Mouse (Mus musculus) bone marrow, adult 2 months (tissue): ENCODE measurements around the gene Aldh1l1. TPM values are rescaled to one million over a fixed set of nuclear protein-coding genes. Genes with fewer than 3 reads are reported as not detected.
"Not testable (repeated sequence)": the region's sequence is repeated elsewhere in the genome, so short reads cannot be mapped to it uniquely, and the experiment has no call there.

ENCODE experiments used
- H3K27ac ChIP-seq: fragments of 200-500 bp; 2 replicates; pipeline ENCODE4 v1.5.1; 2012; ENCODE audit warnings: low read depth, mild to moderate bottlenecking, control low read depth, inconsistent platforms, low read length; ENCODE audit not compliant: control insufficient read depth, poor library complexity, insufficient read depth
- H3K4me1 ChIP-seq: fragments of 200-500 bp; 2 replicates; pipeline ENCODE4 v1.6.1; 2011; ENCODE audit warnings: low read length; ENCODE audit not compliant: control insufficient read depth, insufficient read depth
- H3K4me3 ChIP-seq: fragments of 200-500 bp; replicated peaks from 2 replicates; pipeline ENCODE3; 2011; ENCODE audit warnings: mild to moderate bottlenecking, low read depth, low read length, control low read depth; ENCODE audit not compliant: control insufficient read depth
- CTCF ChIP-seq: fragments of 200-500 bp; IDR thresholded peaks from 2 replicates; pipeline ENCODE4 v1.5.1; 2011; ENCODE audit warnings: low read length, control low read depth; ENCODE audit not compliant: control insufficient read depth, insufficient read depth
- POLR2A ChIP-seq: fragments of 200-500 bp; IDR thresholded peaks from 2 replicates; pipeline ENCODE4 v1.6.1; 2011; ENCODE audit warnings: low read depth, mild to moderate bottlenecking, control low read depth, low read length, borderline replicate concordance; ENCODE audit not compliant: control insufficient read depth
- WGBS: fragments of 180-500 bp; shearing (Covaris S2); methylation state at CpG from one replicate; pipeline ENCODE4 v1.1.7; 2018; 5-methylcytosine and 5-hydroxymethylcytosine counted together
- polyA plus RNA-seq: library from polyadenylated mRNA; stranded (reverse); fragments of >200 nt; gene quantifications from 2 replicates; pipeline ENCODE4 v1.2.4, GENCODE M21; 2011; ENCODE audit warnings: low replicate concordance; ENCODE audit not compliant: missing spikeins, insufficient read depth, insufficient read length

Aldh1l1 gene
- polyA plus RNA-seq, 1 experiment, result 4.5 TPM

DNA sequence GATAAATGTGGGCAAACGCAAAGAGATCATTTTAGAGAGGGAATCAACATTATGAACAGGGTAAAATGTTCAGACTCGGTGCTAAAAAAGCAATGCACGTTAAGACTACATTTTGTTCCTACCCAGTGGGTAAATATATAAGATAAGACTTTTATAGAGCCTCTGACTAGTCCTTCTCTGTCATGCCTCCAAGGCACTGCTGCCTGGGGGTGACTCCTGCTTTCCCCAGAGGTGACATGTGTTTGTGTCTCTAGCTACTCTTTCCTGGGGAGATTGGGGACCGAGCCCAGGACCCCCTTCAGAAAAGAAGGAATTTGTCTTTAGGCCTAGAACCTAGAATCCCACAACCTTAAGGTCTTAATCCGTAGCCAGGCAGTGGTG is 137.2 kb downstream of the Aldh1l1 start:
- TF ChIP-seq POLR2A (no peak), CTCF (no peak)
- Histone ChIP-seq H3K27ac (0 out of 2 replicates have a peak overlapping the region, but pooled peaks have one; percentile 38), H3K4me3 (no peak overlapping the region), H3K4me1 (peaks cover 7% of the 10 kb centered on the region)
- WGBS, result 53% methylated on average over 5 of the region's 5 CpGs

- Histone ChIP-seq H3K27ac (no peak overlapping the region; the same call in 1 of the 2 replicates), H3K4me1 (peaks cover 13% of the 10 kb centered on the region), H3K4me3 (no peak overlapping the region)
- WGBS, result 56% methylated on average over 6 of the region's 6 CpGs
- TF ChIP-seq CTCF, result no peak
- no peak for TF ChIP-seq POLR2A
Measured at GRCm38 (mm10) chr6:90624184-90624583, 138.0 kb downstream of the Aldh1l1 start.

DNA sequence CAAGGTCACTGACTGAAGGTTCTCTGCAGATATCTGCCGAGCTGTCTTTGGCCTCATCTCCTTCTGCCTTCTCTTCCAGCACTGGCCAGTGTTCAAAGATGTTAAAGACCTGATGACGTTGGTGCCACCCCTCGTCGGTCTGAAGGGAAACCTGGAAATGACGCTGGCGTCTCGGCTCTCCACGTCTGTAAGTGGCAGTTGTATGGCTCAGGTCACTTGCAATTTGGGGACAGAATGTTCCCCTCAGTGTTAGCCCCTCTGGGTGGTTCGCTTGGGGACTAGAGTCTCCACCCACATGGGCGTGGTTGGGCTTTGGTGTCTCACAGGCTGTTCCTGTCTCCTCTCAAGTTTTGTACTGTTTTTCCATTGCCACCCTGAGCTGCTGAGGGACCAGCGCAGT is 138.5 kb downstream of the Aldh1l1 start:
- 47% methylated on average over 11 of the region's 11 CpGs for WGBS
- peaks cover 15% of the 10 kb centered on the region for H3K4me1 ChIP-seq
- TF ChIP-seq POLR2A (no peak), CTCF (no peak)
- peak overlapping the region; percentile 20 for H3K4me3 ChIP-seq
- peak overlapping the region; percentile 29; the same call in 1 of the 2 replicates for H3K27ac ChIP-seq

DNA sequence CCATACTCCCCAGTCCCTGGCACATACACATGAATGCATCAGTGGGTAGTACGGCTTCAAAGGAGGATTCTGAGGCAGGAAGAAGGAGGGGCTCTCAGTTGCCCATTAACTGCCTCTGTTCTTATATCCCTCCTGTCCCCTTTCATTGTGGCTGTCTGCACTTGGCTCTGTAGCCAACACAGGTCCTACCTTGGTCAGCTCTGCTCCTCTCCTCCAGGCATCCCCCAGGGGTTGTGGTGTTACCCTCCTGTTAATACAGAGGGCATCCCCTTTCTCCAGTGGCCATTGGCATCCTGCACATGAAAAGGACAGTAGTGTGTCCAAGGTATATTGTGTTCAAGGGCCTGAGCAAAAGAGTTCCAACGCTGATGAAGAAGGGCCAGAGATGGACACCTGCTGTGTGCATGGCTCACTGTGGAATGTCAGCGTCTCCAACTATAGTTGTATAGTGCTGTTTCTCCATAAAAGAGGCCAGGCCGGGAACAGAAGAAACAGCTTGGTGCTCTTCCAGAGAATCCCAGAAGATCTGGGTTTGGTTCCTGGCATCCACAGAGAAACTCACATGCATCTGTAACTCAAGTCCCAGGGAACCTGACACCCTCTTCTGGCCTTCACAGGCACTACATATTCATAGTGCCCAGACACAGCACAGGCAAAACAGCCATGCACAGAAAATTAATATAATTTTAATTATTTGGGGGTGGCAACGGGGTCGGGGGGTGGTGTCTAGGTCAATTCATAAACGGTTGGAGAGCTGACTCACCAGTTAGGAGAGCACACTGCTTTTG is 139.2 kb downstream of the Aldh1l1 start:
- H3K4me3 ChIP-seq, result no peak overlapping the region
- H3K27ac ChIP-seq, result no peak overlapping the region
- peaks cover 15% of the 10 kb centered on the region for H3K4me1 ChIP-seq
- WGBS, result 78% methylated on average over 7 of the region's 7 CpGs
- no peak for TF ChIP-seq CTCF
- no peak for TF ChIP-seq POLR2A

- WGBS, result 71% methylated on average over 4 of the region's 4 CpGs
- H3K4me1 ChIP-seq, result peaks cover 13% of the 10 kb centered on the region
- H3K27ac ChIP-seq, result no peak overlapping the region
Measured at GRCm38 (mm10) chr6:90627556-90627955, 141.3 kb downstream of the Aldh1l1 start.

DNA sequence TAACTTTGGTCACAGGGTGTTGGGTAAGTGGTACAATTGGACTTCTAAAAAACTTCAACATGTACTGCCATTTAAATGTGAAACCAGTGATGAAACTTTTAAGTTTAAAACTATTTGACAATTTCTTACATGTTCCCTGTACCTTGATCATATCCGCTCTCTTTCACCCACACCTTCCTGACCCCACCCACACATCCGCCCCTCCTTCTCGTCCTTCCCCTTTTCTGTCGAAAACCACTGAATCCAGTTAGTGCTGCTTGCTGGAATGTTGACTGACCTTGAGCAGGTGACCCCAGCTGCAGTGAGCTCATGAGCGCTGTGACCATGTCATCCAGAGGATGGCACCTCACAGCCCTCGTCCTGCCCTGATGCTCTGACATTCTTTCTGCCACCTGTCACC is 143.3 kb downstream of the Aldh1l1 start:
- no peak for TF ChIP-seq CTCF
- no peak for TF ChIP-seq POLR2A
- Histone ChIP-seq H3K4me3 (no peak overlapping the region), H3K27ac (peak overlapping the region; percentile 43), H3K4me1 (peaks cover 13% of the 10 kb centered on the region)
- 31% methylated on average over 6 of the region's 6 CpGs for WGBS

More at GRCm38 (mm10) chr6:90627556-90627955, 141.3 kb downstream of the Aldh1l1 start:
- TF ChIP-seq POLR2A (no peak), CTCF (no peak)
- H3K4me3 ChIP-seq, result no peak overlapping the region

- TF ChIP-seq POLR2A (no peak), CTCF (no peak)
- 54% methylated on average over 7 of the region's 7 CpGs for WGBS
- H3K4me3 ChIP-seq, result no peak overlapping the region
- H3K27ac ChIP-seq, result no peak overlapping the region; the same call in 1 of the 2 replicates
- peaks cover 8% of the 10 kb centered on the region for H3K4me1 ChIP-seq
Measured at GRCm38 (mm10) chr6:90630427-90630826, 144.2 kb downstream of the Aldh1l1 start.

DNA sequence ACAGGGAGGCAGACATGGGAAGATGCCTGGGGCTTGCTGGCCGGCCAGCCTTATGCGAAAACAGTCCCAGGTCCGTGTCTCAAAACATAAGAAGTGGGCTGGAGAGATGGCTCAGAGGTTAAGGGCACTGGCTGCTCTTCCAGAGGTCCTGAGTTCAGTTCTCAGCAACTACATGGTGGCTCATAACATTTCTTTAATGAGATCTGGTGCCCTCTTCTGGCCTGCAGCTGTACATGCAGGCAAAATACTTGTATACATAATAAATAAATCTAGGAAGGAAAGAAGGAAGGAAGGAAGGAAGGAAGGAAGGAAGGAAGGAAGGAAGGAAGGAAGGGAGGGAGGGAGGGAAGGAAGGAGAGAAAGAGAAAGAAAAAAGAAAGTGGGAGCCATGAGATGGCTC is 146.3 kb downstream of the Aldh1l1 start:
- not testable (repeated sequence) for H3K4me1 ChIP-seq, H3K4me3 ChIP-seq, H3K27ac ChIP-seq
- TF ChIP-seq CTCF, result peak; percentile 18; the same call in 1 of the 2 replicates
- WGBS, result 93% methylated on average over 3 of the region's 3 CpGs

GRCm38 (mm10) chr6:90635081-90635480 is 148.9 kb downstream of the Aldh1l1 start:
- Histone ChIP-seq H3K4me3 (no peak overlapping the region), H3K27ac (no peak overlapping the region), H3K4me1 (no peaks in the 10 kb centered on the region; the same call in 1 of the 2 replicates)
- no peak for TF ChIP-seq CTCF
- no peak for TF ChIP-seq POLR2A
- WGBS, result 69% methylated on average over 4 of the region's 4 CpGs
